9 mouse cellular contexts compared by ENCODE assay signal in genomic region chr3:40652941-40653352, GRCm38 (mm10). TPM values are rescaled to one million over a fixed set of nuclear protein-coding genes. Genes with fewer than 3 reads are reported as not detected.
DNase-seq lines count a peak whose midpoint lies in the region.
"Had no signal": no experiment of that assay in that cellular context is flagged by ENCODE, and none has a peak within 500 bp of the region (broad histone marks: within the 10 kb centered on the region; RNA-seq: fewer than 3 reads in every experiment).

No protein-coding gene starts in this region.

- peak; percentile 4 to 7 for DNase-seq in spleen, postnatal 36 days (ENCODE audit: low spot score in 2 of 2)
- DNase-seq in spleen, postnatal 14 days (ENCODE audit: low spot score in 2 of 2), result no peak
- peak; percentile 67 for DNase-seq in induced T-regulatory cell, adult 2 months (ENCODE audit: low read depth)
- DNase-seq in natural killer cell, adult 2 months (ENCODE audit: low spot score in 2 of 2), result peak; percentile 61 to 74
- no peak for DNase-seq in right cerebral cortex, postnatal 36 days (ENCODE audit: low spot score in 2 of 2)
- DNase-seq in lung, postnatal 25 days (ENCODE audit: low spot score), result no peak
- no peak for DNase-seq in layer of hippocampus, postnatal 36 days
- DNase-seq: cerebellum, adult 11-12 months; kidney, postnatal 4 days had no signal

RNA-seq across cellular contexts. Expression of gene Slc25a31, which starts 55.7 kb away (rescaled TPM):
- under 1 TPM; 0.25 to 0.28 TPM for total RNA-seq in layer of hippocampus, postnatal 36 days (2021)

Comparison
In these comparisons a context has a peak if more than half of its experiments do, and no peak if none do; other contexts are left out.
1. DNase-seq: peak in spleen, postnatal 36 days (2 of 2), induced T-regulatory cell, adult 2 months (single experiment) and natural killer cell, adult 2 months (2 of 2); none in spleen, postnatal 14 days (0 of 2), right cerebral cortex, postnatal 36 days (0 of 2), lung, postnatal 25 days (single experiment) and layer of hippocampus, postnatal 36 days (0 of 2).